Mouse (Mus musculus): ENCODE measurements around the gene Rnf123.
"Not testable (repeated sequence)": the region's sequence is repeated elsewhere in the genome, so short reads cannot be mapped to it uniquely, and the experiment has no call there.

Rnf123 gene

GRCm38 (mm10) chr9:108044751-108045492 is 38.2 kb downstream of the Rnf123 start:
- DNase-seq (ENCODE audit: extremely low read depth, low read depth): no peak

GRCm38 (mm10) chr9:108035331-108036156 is 47.6 kb downstream of the Rnf123 start:
- peak; percentile 31 for DNase-seq (ENCODE audit: extremely low read depth, low read depth)

- DNase-seq (ENCODE audit: extremely low read depth, low read depth): no peak
Measured at GRCm38 (mm10) chr9:108032126-108032525, 51.0 kb downstream of the Rnf123 start.

GRCm38 (mm10) chr9:108027867-108028266 is 55.3 kb downstream of the Rnf123 start:
- no peak for DNase-seq (ENCODE audit: extremely low read depth, low read depth)

- no peak for DNase-seq (ENCODE audit: extremely low read depth, low read depth)
Measured at GRCm38 (mm10) chr9:108026584-108026983, 56.6 kb downstream of the Rnf123 start.

GRCm38 (mm10) chr9:108023216-108023615 is 59.9 kb downstream of the Rnf123 start:
- DNase-seq (ENCODE audit: extremely low read depth, low read depth): no peak

- no peak for DNase-seq (ENCODE audit: extremely low read depth, low read depth)
Measured at GRCm38 (mm10) chr9:108020741-108021140, 62.4 kb downstream of the Rnf123 start.

- no peak for DNase-seq (ENCODE audit: extremely low read depth, low read depth)
Measured at GRCm38 (mm10) chr9:108017127-108017526, 66.0 kb downstream of the Rnf123 start.

- DNase-seq (ENCODE audit: extremely low read depth, low read depth): not testable (repeated sequence)
Measured at GRCm38 (mm10) chr9:108013577-108013976, 69.6 kb downstream of the Rnf123 start.

- no peak for DNase-seq (ENCODE audit: extremely low read depth, low read depth)
Measured at GRCm38 (mm10) chr9:108010385-108010784, 72.8 kb downstream of the Rnf123 start.

GRCm38 (mm10) chr9:108008041-108008440 is 75.1 kb downstream of the Rnf123 start:
- no peak for DNase-seq (ENCODE audit: extremely low read depth, low read depth)

- DNase-seq (ENCODE audit: extremely low read depth, low read depth): no peak
Measured at GRCm38 (mm10) chr9:108003531-108003890, 79.6 kb downstream of the Rnf123 start.

- DNase-seq (ENCODE audit: extremely low read depth, low read depth): no peak
Measured at GRCm38 (mm10) chr9:108002778-108003530, 80.2 kb downstream of the Rnf123 start.

GRCm38 (mm10) chr9:108001922-108002770 is 81.0 kb downstream of the Rnf123 start, which contains the start of gene Ip6k1:
Ip6k1 (plus strand) TSS chr9:108002501.
- peak; percentile 99 for DNase-seq (ENCODE audit: extremely low read depth, low read depth)
